Mouse (Mus musculus) kidney, embryonic 14.5 days (tissue): Measurements from ENCODE around the gene Amigo2. TPM values are rescaled to one million over a fixed set of nuclear protein-coding genes. Genes with fewer than 3 reads are reported as not detected.

ENCODE experiments used
- ATAC-seq: fragments of 200-750 bp; cut with Nextera tagmentation; 2 replicates; pipeline ENCODE4 v1.8.0; 2017; ENCODE audit warnings: moderate number of reproducible peaks, mild to moderate bottlenecking, moderate TSS enrichment, moderate library complexity; ENCODE audit not compliant: low FRiP score, low TSS enrichment
- H3K27ac ChIP-seq: fragments of 300-500 bp; sonication (generic); 2 replicates; pipeline ENCODE4 v1.5.1; 2014; ENCODE audit warnings: low read depth, mild to moderate bottlenecking, low read length, moderate library complexity, mixed read lengths
- H3K27me3 ChIP-seq: fragments of 300-500 bp; sonication (generic); 2 replicates; pipeline ENCODE4 v1.6.1; 2014; ENCODE audit warnings: mild to moderate bottlenecking, low read length; ENCODE audit not compliant: control insufficient read depth, insufficient read depth
- H3K36me3 ChIP-seq: fragments of 300-500 bp; sonication (generic); 2 replicates; pipeline ENCODE4 v1.6.1; 2014; ENCODE audit warnings: low read length, mixed read lengths; ENCODE audit not compliant: control insufficient read depth, insufficient read depth
- H3K4me1 ChIP-seq: fragments of 300-500 bp; sonication (generic); 2 replicates; pipeline ENCODE4 v1.6.1; 2014; ENCODE audit warnings: low read length, mixed read lengths; ENCODE audit not compliant: control insufficient read depth, insufficient read depth
- H3K4me2 ChIP-seq: fragments of 300-500 bp; sonication (generic); replicated peaks from 2 replicates; pipeline ENCODE4 v1.6.1; 2014; ENCODE audit warnings: low read depth, mild to moderate bottlenecking, low read length
- H3K4me3 ChIP-seq: fragments of 300-500 bp; sonication (generic); 2 replicates; pipeline ENCODE4 v1.5.1; 2014; ENCODE audit warnings: mild to moderate bottlenecking, low read length
- H3K9ac ChIP-seq: fragments of 300-500 bp; sonication (generic); 2 replicates; pipeline ENCODE4 v1.6.1; 2014; ENCODE audit warnings: low read depth, mild to moderate bottlenecking, low read length, moderate library complexity
- H3K9me3 ChIP-seq: fragments of 300-500 bp; sonication (generic); 2 replicates; pipeline ENCODE4 v1.6.1; 2016; ENCODE audit warnings: low read length; ENCODE audit not compliant: control insufficient read depth
- WGBS: fragments of 180-500 bp; shearing (Covaris S2); extraction: QIAGEN DNeasy Blood & Tissue Kit; methylation state at CpG from one replicate; pipeline ENCODE4 v1.1.7; 2014; 5-methylcytosine and 5-hydroxymethylcytosine counted together
- polyA plus RNA-seq: library from polyadenylated mRNA; unstranded; fragments of >200 nt; fragmentation: Nextera tagmentation; extraction: Ambion mirVana; gene quantifications from 2 replicates; pipeline ENCODE4 v1.2.1, GENCODE M21; 2014

Amigo2 gene
- polyA plus RNA-seq, 1 experiment from 2014 or later, result 16.9 TPM

GRCm38 (mm10) chr15:97284201-97284600 lies 37.1 kb upstream of the Amigo2 start:
- no peak for ATAC-seq
- H3K9ac ChIP-seq, result no peak overlapping the region
- no peak overlapping the region for H3K27ac ChIP-seq
- no peaks in the 10 kb centered on the region for H3K9me3 ChIP-seq
- H3K4me3 ChIP-seq, result no peak overlapping the region
- no peaks in the 10 kb centered on the region for H3K27me3 ChIP-seq
- H3K4me2 ChIP-seq, result no peak overlapping the region
- WGBS, result 73% methylated on average over 5 of the region's 5 CpGs
- H3K36me3 ChIP-seq, result no peaks in the 10 kb centered on the region
- H3K4me1 ChIP-seq, result peaks cover 8% of the 10 kb centered on the region

- Histone ChIP-seq H3K9me3 (no peaks in the 10 kb centered on the region), H3K4me3 (no peak overlapping the region), H3K27me3 (no peaks in the 10 kb centered on the region), H3K36me3 (no peaks in the 10 kb centered on the region), H3K27ac (no peak overlapping the region), H3K4me2 (no peak overlapping the region), H3K9ac (no peak overlapping the region), H3K4me1 (peaks cover 14% of the 10 kb centered on the region)
- WGBS, result 69% methylated on average over 6 of the region's 6 CpGs
- no peak for ATAC-seq
These were observed 35.4 kb upstream of the Amigo2 start for GRCm38 (mm10) chr15:97282572-97282881.

GRCm38 (mm10) chr15:97281712-97282571 lies 34.9 kb upstream of the Amigo2 start:
- Histone ChIP-seq H3K4me3 (no peak overlapping the region), H3K36me3 (no peaks in the 10 kb centered on the region), H3K4me1 (peaks cover 15% of the 10 kb centered on the region), H3K9me3 (no peaks in the 10 kb centered on the region), H3K27me3 (no peaks in the 10 kb centered on the region), H3K4me2 (no peak overlapping the region), H3K9ac (no peak overlapping the region), H3K27ac (no peak overlapping the region)
- WGBS, result 77% methylated on average over 10 of the region's 10 CpGs
- ATAC-seq, result no peak

GRCm38 (mm10) chr15:97280776-97281175 lies 33.7 kb upstream of the Amigo2 start:
- ATAC-seq, result no peak
- Histone ChIP-seq H3K27ac (no peak overlapping the region), H3K4me1 (peaks cover 19% of the 10 kb centered on the region), H3K9ac (no peak overlapping the region), H3K9me3 (no peaks in the 10 kb centered on the region), H3K27me3 (no peaks in the 10 kb centered on the region), H3K4me3 (no peak overlapping the region), H3K4me2 (no peak overlapping the region), H3K36me3 (no peaks in the 10 kb centered on the region)
- 53% methylated on average over 9 of the region's 9 CpGs for WGBS

GRCm38 (mm10) chr15:97280131-97280530 lies 33.0 kb upstream of the Amigo2 start:
- Histone ChIP-seq H3K4me1 (peaks cover 19% of the 10 kb centered on the region), H3K4me3 (no peak overlapping the region), H3K36me3 (no peaks in the 10 kb centered on the region), H3K9me3 (no peaks in the 10 kb centered on the region), H3K27ac (no peak overlapping the region), H3K4me2 (no peak overlapping the region), H3K27me3 (no peaks in the 10 kb centered on the region), H3K9ac (no peak overlapping the region)
- whole genome bisulfite sequencing, result 81% methylated on average over 8 of the region's 8 CpGs
- ATAC-seq, result no peak

- Histone ChIP-seq H3K9me3 (no peaks in the 10 kb centered on the region), H3K4me3 (no peak overlapping the region), H3K36me3 (no peaks in the 10 kb centered on the region), H3K9ac (no peak overlapping the region), H3K27me3 (no peaks in the 10 kb centered on the region), H3K4me2 (no peak overlapping the region), H3K4me1 (peaks cover 16% of the 10 kb centered on the region), H3K27ac (no peak overlapping the region)
- WGBS, result 37% methylated on average over 9 of the region's 9 CpGs
- ATAC-seq, result peak; percentile 73
These were observed 31.4 kb upstream of the Amigo2 start for GRCm38 (mm10) chr15:97278340-97278948.

- H3K4me3 ChIP-seq, result no peak overlapping the region
- no peaks in the 10 kb centered on the region for H3K36me3 ChIP-seq
- no peaks in the 10 kb centered on the region for H3K9me3 ChIP-seq
- no peaks in the 10 kb centered on the region for H3K27me3 ChIP-seq
- 0 out of 2 replicates have a peak, but pooled peaks cover 11% of the 10 kb centered on the region for H3K4me1 ChIP-seq
- H3K4me2 ChIP-seq, result no peak overlapping the region
- no peak overlapping the region for H3K27ac ChIP-seq
- H3K9ac ChIP-seq, result no peak overlapping the region
- 52% methylated on average over 10 of the region's 10 CpGs for WGBS
- ATAC-seq, result no peak; the same call in 1 of the 2 replicates
These were observed 30.2 kb upstream of the Amigo2 start for GRCm38 (mm10) chr15:97277328-97277727.

GRCm38 (mm10) chr15:97276660-97277153 lies 29.6 kb upstream of the Amigo2 start:
- Histone ChIP-seq H3K27me3 (no peaks in the 10 kb centered on the region), H3K9me3 (no peaks in the 10 kb centered on the region), H3K4me2 (no peak overlapping the region), H3K36me3 (no peaks in the 10 kb centered on the region), H3K9ac (no peak overlapping the region), H3K27ac (no peak overlapping the region), H3K4me3 (no peak overlapping the region), H3K4me1 (0 out of 2 replicates have a peak, but pooled peaks cover 11% of the 10 kb centered on the region)
- 37% methylated on average over 20 of the region's 20 CpGs for WGBS
- 0 out of 2 replicates have a peak, but pooled peaks have one; percentile 29 for ATAC-seq
